Mouse (Mus musculus) embryonic fibroblast, embryonic 13.5 days (primary cell): ENCODE results near the gene Cldn4.

Experiments
- CTCF ChIP-seq: IDR thresholded peaks from 2 replicates; pipeline ENCODE4 v1.5.1; 2011; ENCODE audit warnings: mild to moderate bottlenecking, control low read depth, low read length, moderate library complexity, borderline replicate concordance; ENCODE audit not compliant: insufficient read depth
- POLR2A ChIP-seq: IDR thresholded peaks from 2 replicates; pipeline ENCODE4 v1.6.1; 2011; ENCODE audit warnings: low read depth, mild to moderate bottlenecking, control low read depth, low read length, moderate library complexity

- no peak for TF ChIP-seq CTCF
- peak; percentile 18; the same call in 1 of the 2 replicates for TF ChIP-seq POLR2A
Measured at GRCm38 (mm10) chr5:134942740-134943139, 4.0 kb downstream of the Cldn4 start.
